Mouse (Mus musculus) MEL (cell line): ENCODE measurements at regions not wholly inside any gene's neighbourhood (a gene's known extent, or its start where the extent isn't known, plus 50 kb on each side); places are given as distances from the start of the nearest gene placed in this dataset.

Experiments
- DNase-seq: peaks from one replicate; pipeline ENCODE4 v3.0.0; 2011; ENCODE audit warnings: low read depth, low spot score
- H3K27ac ChIP-seq: 2 replicates; pipeline ENCODE4 v1.5.1; 2012; ENCODE audit warnings: low read depth, mild to moderate bottlenecking, control low read depth, low read length, moderate library complexity; ENCODE audit not compliant: control insufficient read depth
- H3K27me3 ChIP-seq, 2 experiments: fragments of 150-350 bp in 1 of 2; sonication (generic) in 1 of 2; 2 replicates each; pipeline ENCODE4 v1.6.1; 2012; ENCODE audit warnings: low read length in 2 of 2, mild to moderate bottlenecking in 2 of 2, improper control_type of control experiment in 1 of 2, moderate library complexity in 1 of 2; ENCODE audit not compliant: insufficient read depth in 2 of 2, control insufficient read depth in 1 of 2
- H3K36me3 ChIP-seq, 2 experiments: 2 replicates each; pipeline ENCODE4 v1.6.1; 2012 to 2014; ENCODE audit warnings: low read length in 2 of 2, improper control_type of control experiment in 1 of 2, inconsistent platforms in 1 of 2, mild to moderate bottlenecking in 1 of 2; ENCODE audit not compliant: insufficient read depth in 2 of 2, control insufficient read depth in 1 of 2
- H3K4me1 ChIP-seq, 2 experiments: fragments of 150-350 bp in 1 of 2; sonication (generic) in 1 of 2; 2 replicates each; pipeline ENCODE4 v1.6.1; 2012; ENCODE audit warnings: low read length in 2 of 2, improper control_type of control experiment in 1 of 2, mild to moderate bottlenecking in 1 of 2; ENCODE audit not compliant: insufficient read depth in 2 of 2, control insufficient read depth in 1 of 2
- H3K4me3 ChIP-seq, 2 experiments: fragments of 150-350 bp in 1 of 2; sonication (generic) in 1 of 2; 2 replicates each; pipeline ENCODE4 v1.5.1; 2012; ENCODE audit warnings: low read depth in 2 of 2, low read length in 2 of 2, mild to moderate bottlenecking in 2 of 2, moderate library complexity in 2 of 2, control low read depth in 1 of 2, improper control_type of control experiment in 1 of 2; ENCODE audit not compliant: control insufficient read depth in 1 of 2, insufficient read depth in 1 of 2
- H3K79me2 ChIP-seq: 2 replicates; pipeline ENCODE4 v1.6.1; 2012; ENCODE audit warnings: mild to moderate bottlenecking, low read length, moderate library complexity; ENCODE audit not compliant: control insufficient read depth, poor library complexity, insufficient read depth
- H3K9ac ChIP-seq: 2 replicates; pipeline ENCODE4 v1.6.1; 2012; ENCODE audit warnings: low read depth, mild to moderate bottlenecking, control low read depth, low read length, moderate library complexity; ENCODE audit not compliant: control insufficient read depth, poor library complexity, severe bottlenecking
- H3K9me3 ChIP-seq: fragments of 150-350 bp; sonication (generic); replicated peaks from 2 replicates; pipeline ENCODE4 v1.6.1; 2012; ENCODE audit warnings: mild to moderate bottlenecking, low read length, improper control_type of control experiment, moderate library complexity; ENCODE audit not compliant: insufficient read depth
- CHD1 ChIP-seq: IDR thresholded peaks from 2 replicates; pipeline ENCODE4 v1.6.1; 2012; ENCODE audit warnings: low read depth, mild to moderate bottlenecking, inconsistent platforms, low read length, improper control_type of control experiment
- CHD2 ChIP-seq: IDR thresholded peaks from 2 replicates; pipeline ENCODE4 v1.6.1; 2011; ENCODE audit warnings: low read length, improper control_type of control experiment
- CTCF ChIP-seq, 3 experiments: IDR thresholded peaks in 2 of 3; conservative IDR thresholded peaks in 1 of 3; 2 replicates each; pipeline ENCODE4 v1.5.1; 2011 to 2012; ENCODE audit warnings: low read length in 3 of 3, low read depth in 2 of 3, mild to moderate bottlenecking in 2 of 3, improper control_type of control experiment in 1 of 3, inconsistent platforms in 1 of 3, mixed read lengths in 1 of 3, moderate library complexity in 1 of 3; ENCODE audit not compliant: control insufficient read depth in 1 of 3, insufficient read depth in 1 of 3, poor library complexity in 1 of 3, severe bottlenecking in 1 of 3
- ELF1 ChIP-seq: IDR thresholded peaks from 2 replicates; pipeline ENCODE4 v1.6.1; 2014; ENCODE audit warnings: low read depth, mild to moderate bottlenecking, inconsistent platforms, low read length, improper control_type of control experiment, moderate library complexity
- GABPA ChIP-seq: IDR thresholded peaks from 2 replicates; pipeline ENCODE4 v1.6.1; 2012; ENCODE audit warnings: low read depth, mild to moderate bottlenecking, inconsistent platforms, low read length, improper control_type of control experiment, moderate library complexity
- GATA1 ChIP-seq: IDR thresholded peaks from 2 replicates; pipeline ENCODE4 v1.6.1; 2011; ENCODE audit warnings: low read depth, low read length, improper control_type of control experiment
- JUND ChIP-seq: IDR thresholded peaks from 2 replicates; pipeline ENCODE4 v1.6.1; 2011; ENCODE audit warnings: low read depth, mild to moderate bottlenecking, improper control_type of control experiment, low read length
- KAT2A ChIP-seq: conservative IDR thresholded peaks from 2 replicates; pipeline ENCODE4 v1.6.1; 2012; ENCODE audit warnings: low read depth, low read length, improper control_type of control experiment, inconsistent platforms
- MAFK ChIP-seq: IDR thresholded peaks from 2 replicates; pipeline ENCODE4 v1.6.1; 2011; ENCODE audit warnings: low read depth, mild to moderate bottlenecking, low read length, improper control_type of control experiment, borderline replicate concordance
- MAZ ChIP-seq: IDR thresholded peaks from 2 replicates; pipeline ENCODE4 v1.6.1; 2012; ENCODE audit warnings: low read depth, mild to moderate bottlenecking, inconsistent platforms, low read length, improper control_type of control experiment
- MEF2A ChIP-seq: IDR thresholded peaks from 2 replicates; pipeline ENCODE4 v1.6.1; 2014; ENCODE audit warnings: low read depth, mild to moderate bottlenecking, inconsistent platforms, low read length, improper control_type of control experiment; ENCODE audit not compliant: poor library complexity, insufficient replicate concordance, severe bottlenecking; ENCODE audit errors: extremely low read depth
- MXI1 ChIP-seq: IDR thresholded peaks from 2 replicates; pipeline ENCODE4 v1.6.1; 2011; ENCODE audit warnings: mild to moderate bottlenecking, low read depth, low read length, improper control_type of control experiment
- MYB ChIP-seq: IDR thresholded peaks from 2 replicates; pipeline ENCODE4 v1.6.1; 2011; ENCODE audit warnings: mild to moderate bottlenecking, low read depth, low read length, improper control_type of control experiment
- MYC ChIP-seq: IDR thresholded peaks from 2 replicates; pipeline ENCODE4 v1.6.1; 2011; ENCODE audit warnings: low read depth, mild to moderate bottlenecking, low read length, improper control_type of control experiment, moderate library complexity
- POLR2AphosphoS5 ChIP-seq: IDR thresholded peaks from 2 replicates; pipeline ENCODE4 v1.6.1; 2012; ENCODE audit warnings: low read depth, borderline replicate concordance, mild to moderate bottlenecking, inconsistent platforms, low read length, moderate library complexity, mixed read lengths
- RAD21 ChIP-seq: IDR thresholded peaks from 2 replicates; pipeline ENCODE4 v1.6.1; 2011; ENCODE audit warnings: mild to moderate bottlenecking, low read depth, low read length, improper control_type of control experiment
- SMC3 ChIP-seq: IDR thresholded peaks from 2 replicates; pipeline ENCODE4 v1.6.1; 2011; ENCODE audit warnings: low read depth, low read length, improper control_type of control experiment
- TAL1 ChIP-seq: IDR thresholded peaks from 2 replicates; pipeline ENCODE4 v1.6.1; 2012; ENCODE audit warnings: mild to moderate bottlenecking, inconsistent platforms, low read length, moderate library complexity, mixed read lengths
- TCF12 ChIP-seq: IDR thresholded peaks from 2 replicates; pipeline ENCODE4 v1.6.1; 2014; ENCODE audit warnings: low read depth, mild to moderate bottlenecking, inconsistent platforms, low read length, improper control_type of control experiment, moderate library complexity
- USF1 ChIP-seq: IDR thresholded peaks from 2 replicates; pipeline ENCODE4 v1.6.1; 2014; ENCODE audit warnings: low read depth, mild to moderate bottlenecking, inconsistent platforms, low read length, improper control_type of control experiment, moderate library complexity
- ZC3H11A ChIP-seq: IDR thresholded peaks from 2 replicates; pipeline ENCODE4 v1.6.1; 2012; ENCODE audit warnings: low read depth, mild to moderate bottlenecking, inconsistent platforms, low read length, improper control_type of control experiment
- ZNF384 ChIP-seq: IDR thresholded peaks from 2 replicates; pipeline ENCODE4 v1.6.1; 2012; ENCODE audit warnings: low read depth, mild to moderate bottlenecking, inconsistent platforms, low read length, improper control_type of control experiment

DNA sequence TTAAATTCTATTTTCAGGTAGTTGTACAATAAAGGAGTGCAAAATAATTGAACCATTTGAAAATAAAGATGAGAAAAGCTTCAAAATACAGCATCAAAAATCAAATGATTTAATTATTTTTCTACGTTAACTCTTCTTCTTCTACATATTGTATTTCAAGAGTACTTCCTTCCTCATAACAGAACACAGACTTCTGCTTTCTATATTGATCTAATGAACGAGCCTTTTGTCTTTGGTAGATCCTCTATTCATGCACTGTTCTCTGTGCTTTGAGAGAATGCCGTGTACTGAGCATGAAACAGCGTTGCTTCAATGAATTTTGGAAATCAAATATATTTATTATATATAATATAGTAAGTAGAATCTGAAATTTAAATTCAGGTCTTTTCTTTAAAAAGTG, 598.2 kb upstream of the Nrxn1 start:
- H3K27ac ChIP-seq: no peak overlapping the region
- no peaks in the 10 kb centered on the region for H3K9me3 ChIP-seq
- DNase-seq: no peak
- no peaks in the 10 kb centered on the region for H3K36me3 ChIP-seq
- no peaks in the 10 kb centered on the region for H3K27me3 ChIP-seq
- no peak for TF ChIP-seq MYC
- no peak for TF ChIP-seq CHD1
- no peak for TF ChIP-seq ZNF384
- TF ChIP-seq MAFK: no peak
- TF ChIP-seq RAD21: no peak
- no peak for TF ChIP-seq MXI1
- TF ChIP-seq TCF12: no peak
- no peak for TF ChIP-seq GATA1
- no peak for TF ChIP-seq MYB
- TF ChIP-seq ZC3H11A: no peak
- TF ChIP-seq JUND: no peak
- no peak for TF ChIP-seq CHD2
- no peak for TF ChIP-seq ELF1
- TF ChIP-seq MEF2A: no peak
- no peak for TF ChIP-seq POLR2AphosphoS5
- TF ChIP-seq TAL1: no peak
- TF ChIP-seq USF1: no peak
- no peak for TF ChIP-seq SMC3
- H3K9ac ChIP-seq: no peak overlapping the region
- H3K4me1 ChIP-seq: no peaks in the 10 kb centered on the region
- no peaks in the 10 kb centered on the region for H3K79me2 ChIP-seq
- H3K4me3 ChIP-seq: no peak overlapping the region

DNA sequence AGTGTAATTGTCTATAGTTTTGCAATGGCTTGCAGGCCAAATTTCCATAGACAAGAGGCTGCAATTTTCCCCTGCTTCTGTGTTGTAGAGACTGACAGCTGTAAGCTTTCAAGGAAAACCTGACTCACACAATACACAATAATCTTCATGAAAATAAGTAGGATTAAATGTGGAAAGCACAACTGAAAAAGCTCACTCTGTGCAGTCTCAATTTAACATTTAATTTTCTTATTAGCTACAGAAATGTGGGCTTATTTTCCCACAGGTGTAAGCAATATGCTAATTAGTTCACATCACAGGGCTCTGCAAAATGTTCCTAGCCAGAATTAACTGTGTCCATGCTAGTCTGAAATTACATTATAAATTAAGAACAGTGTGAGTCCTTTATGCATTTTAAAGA, 564.6 kb upstream of the Nrxn1 start:
- Histone ChIP-seq H3K27ac (no peak overlapping the region), H3K79me2 (no peaks in the 10 kb centered on the region), H3K27me3 (no peaks in the 10 kb centered on the region), H3K9me3 (no peaks in the 10 kb centered on the region), H3K36me3 (no peaks in the 10 kb centered on the region), H3K9ac (no peak overlapping the region), H3K4me1 (no peaks in the 10 kb centered on the region), H3K4me3 (no peak overlapping the region)
- TF ChIP-seq MAZ: no peak
- TF ChIP-seq TCF12: no peak
- TF ChIP-seq GABPA: no peak
- no peak for TF ChIP-seq KAT2A
- TF ChIP-seq GATA1: no peak
- TF ChIP-seq CTCF (IDR thresholded peaks at IDR 0.05 in 2 of 3, conservative IDR thresholded peaks at IDR 0.05 in 1 of 3; ENCODE audit: control insufficient read depth in 1 of 3, insufficient read depth in 1 of 3, low read depth in 2 of 3, low read length in 3 of 3, poor library complexity in 1 of 3, severe bottlenecking in 1 of 3): no peak
- TF ChIP-seq MAFK: no peak
- no peak for TF ChIP-seq MXI1
- no peak for DNase-seq
